Mouse (Mus musculus) stomach, embryonic 16.5 days (tissue): ENCODE results near the gene Abi3bp. TPM values are rescaled to one million over a fixed set of nuclear protein-coding genes. Genes with fewer than 3 reads are reported as not detected.

Source experiments
- ATAC-seq: fragments of 200-750 bp; cut with Nextera tagmentation; 2 replicates; pipeline ENCODE4 v1.8.0; 2017; ENCODE audit warnings: moderate number of reproducible peaks, moderate TSS enrichment; ENCODE audit not compliant: insufficient read depth, low FRiP score
- H3K27ac ChIP-seq: fragments of 300-500 bp; sonication (generic); 2 replicates; pipeline ENCODE4 v1.5.1; 2014; ENCODE audit warnings: low read length
- H3K27me3 ChIP-seq: fragments of 300-500 bp; sonication (generic); 2 replicates; pipeline ENCODE4 v1.6.1; 2014; ENCODE audit warnings: low read length, control low read depth, mixed read lengths; ENCODE audit not compliant: control insufficient read depth, insufficient read depth
- H3K36me3 ChIP-seq: fragments of 300-500 bp; sonication (generic); 2 replicates; pipeline ENCODE4 v1.6.1; 2014; ENCODE audit warnings: low read length; ENCODE audit not compliant: control insufficient read depth, insufficient read depth
- H3K4me1 ChIP-seq: fragments of 300-500 bp; sonication (generic); 2 replicates; pipeline ENCODE4 v1.6.1; 2014; ENCODE audit warnings: low read length, control low read depth, mixed read lengths; ENCODE audit not compliant: control insufficient read depth, insufficient read depth
- H3K4me2 ChIP-seq: fragments of 300-500 bp; sonication (generic); 2 replicates; pipeline ENCODE4 v1.6.1; 2014; ENCODE audit warnings: low read depth, low read length, mixed read lengths
- H3K4me3 ChIP-seq: fragments of 300-500 bp; sonication (generic); replicated peaks from 2 replicates; pipeline ENCODE4 v1.5.1; 2014; ENCODE audit warnings: mild to moderate bottlenecking, low read length
- H3K9ac ChIP-seq: fragments of 300-500 bp; sonication (generic); 2 replicates; pipeline ENCODE4 v1.6.1; 2014; ENCODE audit warnings: low read length
- H3K9me3 ChIP-seq: fragments of 300-500 bp; sonication (generic); replicated peaks from 2 replicates; pipeline ENCODE4 v1.6.1; 2016; ENCODE audit warnings: low read length, control low read depth; ENCODE audit not compliant: control insufficient read depth
- WGBS: fragments of 180-500 bp; shearing (Covaris S2); extraction: QIAGEN DNeasy Blood & Tissue Kit; methylation state at CpG from one replicate; pipeline ENCODE4 v1.1.7; 2014; 5-methylcytosine and 5-hydroxymethylcytosine counted together
- polyA plus RNA-seq: library from polyadenylated mRNA; unstranded; fragments of >200 nt; fragmentation: Nextera tagmentation; extraction: Ambion mirVana; gene quantifications from 2 replicates; pipeline ENCODE4 v1.2.1, GENCODE M21; 2015

The Abi3bp gene
- polyA plus RNA-seq, 1 experiment from 2014 or later = 37.7 TPM

DNA sequence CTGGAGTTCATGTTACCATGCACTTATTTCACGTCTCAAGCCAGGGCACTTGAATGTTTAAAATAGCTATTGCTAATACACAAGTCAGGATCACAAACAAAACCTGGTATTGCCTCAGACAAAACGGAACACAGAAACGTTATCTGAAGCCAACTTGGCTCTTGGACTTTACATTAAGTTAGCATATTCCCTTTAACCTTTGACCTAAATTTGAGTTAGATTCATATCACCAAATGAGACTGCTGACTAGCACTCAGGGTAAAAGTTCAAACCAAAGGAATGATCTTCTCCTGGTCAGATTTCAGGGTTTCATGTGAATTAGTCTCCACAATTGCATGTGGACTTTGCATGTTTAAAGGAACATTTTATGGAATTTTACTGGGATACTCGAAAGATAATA lies 244.7 kb downstream of the Abi3bp start:
- Histone ChIP-seq H3K27ac (no peak overlapping the region), H3K36me3 (no peaks in the 10 kb centered on the region), H3K4me2 (no peak overlapping the region), H3K4me3 (no peak overlapping the region), H3K9ac (no peak overlapping the region), H3K4me1 (0 out of 2 replicates have a peak, but pooled peaks cover 4% of the 10 kb centered on the region), H3K9me3 (no peaks in the 10 kb centered on the region), H3K27me3 (no peaks in the 10 kb centered on the region)
- ATAC-seq = no peak
- WGBS = 40% methylated on average over 4 of the region's 4 CpGs

DNA sequence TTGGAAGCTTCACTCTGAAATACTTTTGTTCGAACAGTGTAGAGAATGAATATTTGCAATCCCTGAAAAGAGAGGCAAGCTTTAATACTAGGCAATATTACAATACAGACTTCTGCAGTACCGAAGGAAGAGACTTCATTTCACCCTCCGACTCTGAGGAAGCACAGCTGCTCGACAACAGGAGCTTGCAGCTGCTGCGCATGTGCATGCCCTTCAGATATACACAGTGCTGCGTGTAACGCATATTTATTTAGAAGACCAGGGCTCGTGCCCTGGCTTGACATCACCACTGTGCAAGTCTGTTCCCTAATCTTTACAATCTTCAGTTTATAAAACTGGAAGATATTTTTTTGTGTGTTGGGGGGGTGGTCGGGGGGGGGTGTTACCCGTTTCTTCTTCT lies 247.2 kb downstream of the Abi3bp start:
- no peak overlapping the region for H3K9ac ChIP-seq
- H3K4me1 ChIP-seq = no peaks in the 10 kb centered on the region
- 47% methylated on average over 10 of the region's 10 CpGs for WGBS
- H3K27ac ChIP-seq = no peak overlapping the region; the same call in 1 of the 2 replicates
- H3K9me3 ChIP-seq = no peaks in the 10 kb centered on the region
- no peaks in the 10 kb centered on the region for H3K36me3 ChIP-seq
- H3K27me3 ChIP-seq = no peaks in the 10 kb centered on the region
- 0 out of 2 replicates have a peak, but pooled peaks have one; percentile 58 for ATAC-seq
- 0 out of 2 replicates have a peak overlapping the region, but pooled peaks have one; percentile 10 for H3K4me3 ChIP-seq
- peak overlapping the region; percentile 38; the same call in 1 of the 2 replicates for H3K4me2 ChIP-seq

DNA sequence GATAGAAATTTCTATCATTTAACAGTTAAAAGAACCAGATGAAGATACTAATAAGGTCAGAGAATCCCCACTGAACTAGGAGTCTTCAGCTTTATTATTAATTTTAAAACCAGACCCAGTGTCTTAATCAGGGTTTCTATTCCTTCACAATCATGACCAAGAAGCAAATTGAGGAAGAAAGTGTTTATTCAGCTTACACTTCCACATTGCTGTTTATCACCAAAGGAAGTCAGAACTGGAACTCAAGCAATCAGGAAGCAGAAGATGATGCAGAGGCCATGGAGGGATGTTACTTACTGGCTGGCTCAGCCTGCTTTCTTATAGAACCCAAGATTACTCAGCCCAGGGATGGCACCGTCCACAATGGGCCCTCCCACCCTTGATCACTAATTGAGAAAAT lies 251.4 kb downstream of the Abi3bp start:
- no peak for ATAC-seq
- no peak overlapping the region for H3K4me2 ChIP-seq
- no peak overlapping the region for H3K9ac ChIP-seq
- H3K4me1 ChIP-seq = no peaks in the 10 kb centered on the region
- no peaks in the 10 kb centered on the region for H3K27me3 ChIP-seq
- H3K36me3 ChIP-seq = no peaks in the 10 kb centered on the region
- no peaks in the 10 kb centered on the region for H3K9me3 ChIP-seq
- no peak overlapping the region for H3K27ac ChIP-seq
- 29% methylated on average over 1 of the region's 1 CpGs for WGBS
- no peak overlapping the region for H3K4me3 ChIP-seq

Other genes with a start within 250 kb of the Abi3bp start
- gene Tfg, start 239.6 kb downstream of the Abi3bp start, polyA plus RNA-seq = 175 and 176 TPM in 2 replicates